Mouse (Mus musculus) lung, adult 10 weeks (tissue): ENCODE data around the gene Tmprss7. TPM values are rescaled to one million over a fixed set of nuclear protein-coding genes. Genes with fewer than 3 reads are reported as not detected.

Source experiments
- polyA plus RNA-seq: library from polyadenylated mRNA; stranded (reverse); fragments of 350-450 nt; fragmentation: Illumina TruSeq; extraction: RNeasy Lipid Tissue Mini Kit (QIAGEN cat#74804); gene quantifications from one replicate; pipeline ENCODE4 v1.2.3, GENCODE M21; 2014; ENCODE audit warnings: low read depth, low replicate concordance; ENCODE audit not compliant: insufficient read depth

The Tmprss7 gene
- polyA plus RNA-seq: not detected

GRCm38 (mm10) chr16:45693558-45693957 lies at the start of gene Tmprss7:
Gene Tmprss7 (minus strand): TSS chr16:45693658.

GRCm38 (mm10) chr16:45742615-45743476 lies 49.4 kb upstream of the Tmprss7 start, which contains the start of gene Abhd10:
Gene Abhd10 (minus strand): TSS chr16:45742955.

GRCm38 (mm10) chr16:45724061-45724741 lies 30.7 kb upstream of the Tmprss7 start, which contains the start of gene Tagln3:
Gene Tagln3 (minus strand): TSS chr16:45724608.

GRCm38 (mm10) chr16:45653934-45654332 lies 39.5 kb downstream of the Tmprss7 start, which contains the start of gene BC016579:
Gene BC016579 (minus strand): TSS chr16:45654068.

GRCm38 (mm10) chr16:45610267-45610666 lies 83.2 kb downstream of the Tmprss7 start, which contains the start of gene Gcsam:
Gene Gcsam (plus strand): TSS chr16:45610380.

Other genes starting within 250 kb of the Tmprss7 start
- gene Gm609, start 200.7 kb downstream of the Tmprss7 start, polyA plus RNA-seq: not detected
- not detected for gene Gm17783, start 161.6 kb downstream of the Tmprss7 start, polyA plus RNA-seq
- gene Slc9c1, start 158.3 kb downstream of the Tmprss7 start, polyA plus RNA-seq: not detected
- 0.74 TPM for gene Gcsam, start 83.3 kb downstream of the Tmprss7 start, polyA plus RNA-seq
- 0.28 TPM for gene BC016579, start 39.6 kb downstream of the Tmprss7 start, polyA plus RNA-seq
- 0.52 TPM for gene Tagln3, start 30.9 kb upstream of the Tmprss7 start, polyA plus RNA-seq
- gene Abhd10, start 49.3 kb upstream of the Tmprss7 start, polyA plus RNA-seq: 9.7 TPM